Mouse (Mus musculus) ovary, postnatal 14 days (tissue): Measurements from ENCODE around the gene Lmo1.

Experiments
- DNase-seq: peaks from one replicate; pipeline ENCODE4 v3.0.0; 2022; ENCODE audit warnings: low spot score

The Lmo1 gene

GRCm38 (mm10) chr7:109174949-109175669, at the start of gene Lmo1:
Gene Lmo1 (minus strand): TSS chr7:109175207.
- DNase-seq = no peak

- no peak for DNase-seq
Observed at GRCm38 (mm10) chr7:109221716-109222110, 46.7 kb upstream of the Lmo1 start.

- DNase-seq = no peak
Observed at GRCm38 (mm10) chr7:109220766-109221715, 46.0 kb upstream of the Lmo1 start.

- DNase-seq = no peak
Observed at GRCm38 (mm10) chr7:109220026-109220425, 45.0 kb upstream of the Lmo1 start.

GRCm38 (mm10) chr7:109218977-109219271, 43.9 kb upstream of the Lmo1 start:
- no peak for DNase-seq

GRCm38 (mm10) chr7:109218130-109218976, 43.3 kb upstream of the Lmo1 start:
- DNase-seq = peak; percentile 58

- DNase-seq = no peak
Observed at GRCm38 (mm10) chr7:109209804-109210203, 34.8 kb upstream of the Lmo1 start.

- no peak for DNase-seq
Observed at GRCm38 (mm10) chr7:109207811-109208210, 32.8 kb upstream of the Lmo1 start.

- no peak for DNase-seq
Observed at GRCm38 (mm10) chr7:109206358-109206757, 31.4 kb upstream of the Lmo1 start.

GRCm38 (mm10) chr7:109203140-109203539, 28.1 kb upstream of the Lmo1 start:
- DNase-seq = no peak

GRCm38 (mm10) chr7:109200559-109200958, 25.6 kb upstream of the Lmo1 start:
- DNase-seq = no peak

- no peak for DNase-seq
Observed at GRCm38 (mm10) chr7:109197161-109197650, 22.2 kb upstream of the Lmo1 start.

GRCm38 (mm10) chr7:109196399-109197082, 21.5 kb upstream of the Lmo1 start:
- no peak for DNase-seq

GRCm38 (mm10) chr7:109195982-109196381, 21.0 kb upstream of the Lmo1 start:
- DNase-seq = no peak

GRCm38 (mm10) chr7:109194850-109195249, 19.8 kb upstream of the Lmo1 start:
- no peak for DNase-seq

GRCm38 (mm10) chr7:109187244-109188035, 12.4 kb upstream of the Lmo1 start:
- DNase-seq = no peak

GRCm38 (mm10) chr7:109185975-109186374, 11.0 kb upstream of the Lmo1 start:
- DNase-seq = no peak

GRCm38 (mm10) chr7:109185564-109185963, 10.6 kb upstream of the Lmo1 start:
- no peak for DNase-seq

GRCm38 (mm10) chr7:109176688-109177087, 1.7 kb upstream of the Lmo1 start:
- DNase-seq = no peak
